Mouse (Mus musculus) R1 (cell line): Measurements from ENCODE around the gene Cd33.

ENCODE experiments used
- DNase-seq: peaks from one replicate; pipeline ENCODE4 v3.0.0-alpha.2; 2018; ENCODE audit warnings: low read depth, low spot score

The Cd33 gene

GRCm38 (mm10) chr7:43515076-43515475 is 29.2 kb downstream of the Cd33 start:
- no peak for DNase-seq

GRCm38 (mm10) chr7:43512519-43512918 is 31.7 kb downstream of the Cd33 start:
- no peak for DNase-seq

- DNase-seq = no peak
Measured at GRCm38 (mm10) chr7:43511707-43512478, 32.3 kb downstream of the Cd33 start.

DNA sequence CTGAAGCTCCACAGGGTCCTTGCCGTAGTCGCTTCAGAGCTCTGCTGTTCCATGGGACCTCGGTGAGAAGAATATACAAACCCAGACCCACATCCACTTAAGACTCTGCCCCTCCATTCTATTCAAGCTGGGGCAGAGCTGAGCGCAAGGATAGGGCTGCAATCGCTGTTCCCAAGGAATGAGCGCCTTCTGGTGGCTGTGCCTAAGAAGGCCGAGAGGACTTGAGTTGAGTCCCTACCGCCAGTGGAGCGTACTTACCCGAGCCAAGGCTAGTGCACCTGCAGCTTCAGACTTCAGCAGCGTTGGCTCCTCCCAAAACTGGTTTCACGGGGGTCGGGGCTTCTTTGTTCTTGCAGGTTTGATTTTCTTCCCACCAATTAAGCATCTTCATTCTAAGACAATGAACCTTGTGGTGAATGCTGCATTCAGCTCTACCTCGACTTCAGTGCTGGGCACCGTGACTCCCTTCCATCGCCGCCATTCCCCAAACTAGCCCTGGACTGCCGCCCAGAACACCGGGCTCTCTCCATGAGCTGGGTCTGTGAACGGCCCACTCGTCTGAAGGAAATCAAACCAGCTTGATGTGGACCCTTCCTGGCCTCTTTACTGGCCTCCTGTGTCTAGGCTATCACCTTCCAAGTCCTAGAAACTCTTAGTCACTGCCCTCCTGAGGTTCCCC is 48.7 kb downstream of the Cd33 start:
- DNase-seq = peak; percentile 89

GRCm38 (mm10) chr7:43490861-43491260 is 53.4 kb downstream of the Cd33 start:
- no peak for DNase-seq

GRCm38 (mm10) chr7:43490182-43490584 is 54.0 kb downstream of the Cd33 start:
- DNase-seq = peak; percentile 59

GRCm38 (mm10) chr7:43489631-43490125 is 54.5 kb downstream of the Cd33 start, which contains the start of gene Iglon5:
Gene Iglon5, minus strand, starts transcription at chr7:43490075.
- DNase-seq = no peak

GRCm38 (mm10) chr7:43488646-43489045 is 55.6 kb downstream of the Cd33 start:
- no peak for DNase-seq

DNA sequence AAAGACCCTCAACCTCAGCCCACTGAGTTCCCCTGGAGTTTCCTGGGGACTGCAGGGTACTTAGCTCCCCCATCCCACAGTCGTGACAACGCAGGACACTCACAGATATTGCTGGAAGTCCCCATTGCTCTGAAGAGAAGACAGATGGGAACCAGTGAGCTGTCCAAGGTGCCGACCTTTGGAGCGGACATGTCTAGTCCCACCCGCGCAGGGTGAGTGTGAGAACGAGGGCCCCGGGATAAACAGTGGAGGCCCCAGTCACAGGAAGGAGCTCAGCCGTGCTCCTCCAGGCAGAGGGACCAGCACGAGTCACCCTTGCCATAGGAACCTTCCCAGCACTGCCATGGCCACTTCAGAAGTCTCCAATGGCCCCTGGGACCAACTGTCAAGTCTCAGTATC is 61.0 kb downstream of the Cd33 start:
- DNase-seq = peak; percentile 52

DNA sequence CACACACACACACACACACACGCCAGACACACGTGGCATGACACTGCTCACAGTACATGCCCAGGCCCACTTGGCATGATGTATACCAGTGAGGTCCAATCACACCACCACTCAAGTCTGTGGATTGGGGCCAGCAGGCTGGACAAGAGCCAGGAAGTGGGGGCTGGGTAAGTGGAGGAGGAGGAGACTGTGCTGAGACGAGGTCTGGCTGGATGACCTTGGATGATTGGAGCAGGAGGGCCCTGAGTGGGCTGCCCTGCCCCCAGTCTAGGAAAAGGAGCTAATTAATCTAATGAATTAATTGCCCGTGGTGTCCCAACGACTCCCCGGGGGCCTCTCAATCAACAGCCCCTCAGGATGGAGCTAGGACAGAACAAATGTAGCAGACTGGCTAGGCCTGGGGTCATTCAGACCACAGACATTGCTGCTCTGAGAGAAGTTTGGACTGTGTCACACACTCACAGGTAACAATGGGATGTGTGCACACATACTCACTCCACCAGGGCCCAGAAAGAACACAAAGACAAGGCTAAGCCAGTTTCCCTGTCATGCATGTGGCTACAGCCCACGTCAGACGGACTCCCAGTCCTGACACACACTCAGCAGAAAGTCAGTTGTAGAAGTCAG is 62.0 kb downstream of the Cd33 start:
- DNase-seq = no peak

GRCm38 (mm10) chr7:43481191-43481590 is 63.0 kb downstream of the Cd33 start:
- DNase-seq = no peak

GRCm38 (mm10) chr7:43476376-43476775 is 67.9 kb downstream of the Cd33 start:
- peak; percentile 21 for DNase-seq

DNA sequence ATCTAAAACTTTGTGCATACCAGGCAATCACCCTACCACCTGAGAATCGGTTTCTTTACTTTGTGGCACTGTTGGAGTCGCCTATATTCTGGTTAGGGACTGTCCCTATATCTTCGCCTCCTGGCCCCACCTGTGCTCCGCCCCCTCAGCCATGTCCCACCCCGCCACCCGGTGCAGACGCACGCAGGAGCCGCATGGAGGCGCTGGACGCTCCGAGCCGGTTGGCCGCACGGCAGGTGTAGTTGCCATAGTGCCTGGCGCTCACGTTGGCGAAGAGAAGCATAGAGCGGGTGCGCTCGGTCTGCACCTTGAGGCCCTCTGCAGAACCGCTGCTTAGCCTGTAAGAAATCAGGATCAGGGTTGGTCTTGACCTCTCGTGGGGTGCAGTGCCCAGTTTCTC is 68.5 kb downstream of the Cd33 start:
- peak; percentile 84 for DNase-seq
